Mouse (Mus musculus): Measurements from ENCODE around the gene Cd200r1. TPM values are rescaled to one million over a fixed set of nuclear protein-coding genes. Genes with fewer than 3 reads are reported as not detected.
"Not testable (repeated sequence)": the region's sequence is repeated elsewhere in the genome, so short reads cannot be mapped to it uniquely, and the experiment has no call there.

Gene Cd200r1
- total RNA-seq, 2 experiments from 2014 or later: 0.67 to 0.84 TPM

DNA sequence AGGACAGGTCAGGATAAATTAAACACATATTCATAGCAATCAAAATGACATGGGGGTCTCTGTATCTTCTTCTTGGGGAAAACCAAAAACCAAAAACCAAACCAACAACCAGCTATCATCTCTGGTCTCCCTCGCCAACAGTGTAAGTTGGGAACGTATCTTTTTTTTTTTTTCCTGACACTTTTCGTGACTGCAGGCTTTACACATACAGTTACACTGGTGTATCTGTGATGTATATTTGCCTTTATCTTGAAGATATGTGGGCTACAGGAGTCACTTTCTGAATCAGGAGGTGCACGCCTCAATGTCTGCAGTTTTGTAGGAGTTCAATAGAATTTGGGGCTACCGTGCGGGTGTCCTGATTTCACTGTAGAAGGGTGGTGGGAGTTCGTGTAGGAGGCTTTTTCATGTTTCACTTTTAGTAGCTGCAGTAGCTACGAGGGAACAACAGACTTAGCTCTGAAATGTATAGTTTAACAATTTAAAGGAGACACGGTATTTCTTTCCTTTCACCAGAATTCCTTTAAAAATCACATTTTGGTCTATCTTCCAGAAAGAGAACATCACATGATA, 870 bp downstream of the Cd200r1 start:
- no peak for DNase-seq

GRCm38 (mm10) chr16:44767506-44767905, 2.0 kb downstream of the Cd200r1 start:
- DNase-seq: no peak

GRCm38 (mm10) chr16:44767967-44768366, 2.4 kb downstream of the Cd200r1 start:
- no peak for DNase-seq

DNA sequence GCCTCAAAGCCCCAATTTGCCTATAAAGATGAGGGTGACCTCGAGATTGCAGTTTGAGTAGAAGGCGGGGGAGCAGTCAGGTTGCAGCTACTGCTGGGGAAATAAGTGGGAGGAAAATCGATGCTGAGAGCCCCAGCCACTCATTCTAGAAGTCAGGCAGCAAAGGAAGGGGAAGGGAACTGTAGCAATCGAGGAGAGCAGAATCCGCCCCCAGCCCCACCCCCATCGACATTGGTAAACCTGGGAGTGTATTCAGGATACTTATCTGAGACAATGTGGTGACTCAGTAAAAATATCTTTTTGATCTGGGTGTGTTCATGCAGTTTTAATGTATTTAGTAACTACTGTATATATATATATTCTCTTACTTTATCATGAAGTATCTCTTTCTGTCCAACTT, 7.0 kb downstream of the Cd200r1 start:
- no peak for DNase-seq

DNA sequence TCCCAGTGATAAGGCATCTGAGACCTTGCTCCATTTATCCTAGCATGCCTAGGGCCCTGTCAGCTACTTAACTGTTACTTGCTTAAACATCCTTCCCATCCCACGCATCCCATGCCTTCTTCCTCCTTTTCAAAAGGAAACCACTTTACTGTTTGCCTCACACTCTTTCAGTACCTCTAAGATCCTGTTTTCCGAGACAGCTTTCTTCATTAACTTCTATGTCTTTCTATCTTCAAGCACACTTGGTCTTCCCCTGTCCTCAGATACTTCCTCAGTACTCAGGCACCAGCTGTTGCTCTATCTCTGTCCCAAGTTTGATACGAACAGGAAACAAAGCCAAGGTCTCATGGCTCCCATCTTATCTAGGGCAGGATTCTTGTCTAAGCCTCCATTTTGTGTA, 8.1 kb downstream of the Cd200r1 start:
- no peak for DNase-seq

DNA sequence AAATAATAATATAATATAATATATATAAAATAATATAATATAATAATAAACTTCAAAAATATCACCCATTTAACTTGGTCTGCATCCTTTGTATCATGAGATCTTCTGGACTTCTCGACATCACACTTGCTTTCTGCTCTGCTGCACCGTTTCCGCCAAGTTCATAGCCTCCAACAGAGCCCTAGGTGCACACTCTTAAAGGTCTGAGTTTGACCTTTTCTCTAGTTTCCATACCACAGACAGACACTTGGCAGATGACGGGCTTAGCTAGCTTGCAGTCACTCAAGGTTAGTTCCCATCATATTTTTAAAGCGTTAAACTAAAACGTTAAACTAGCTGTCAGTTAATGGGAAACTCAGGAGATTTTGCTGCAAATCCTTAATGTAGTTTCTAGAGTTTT, 8.7 kb downstream of the Cd200r1 start:
- DNase-seq: no peak

- DNase-seq: no peak
Measured at GRCm38 (mm10) chr16:44778538-44779147, 13.1 kb downstream of the Cd200r1 start.

DNA sequence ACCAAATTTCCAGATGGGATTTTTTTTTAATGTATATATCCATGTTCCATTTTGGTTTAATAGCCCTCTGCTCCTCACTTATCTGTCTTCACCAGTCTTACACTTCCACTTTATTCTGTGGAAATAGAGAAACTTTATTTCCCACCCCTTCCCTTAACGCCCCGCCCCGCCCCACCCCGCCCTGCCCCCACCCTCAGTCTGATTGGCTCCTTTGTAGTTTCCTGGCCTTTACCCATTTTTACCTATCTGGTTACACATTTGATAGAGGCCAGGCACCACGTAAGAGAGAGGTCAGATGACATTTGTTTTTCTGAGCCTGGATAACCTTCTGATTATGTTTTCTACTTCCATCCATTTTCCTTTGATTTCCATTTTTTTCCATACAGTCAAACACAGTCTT, 14.0 kb downstream of the Cd200r1 start:
- no peak for DNase-seq

DNA sequence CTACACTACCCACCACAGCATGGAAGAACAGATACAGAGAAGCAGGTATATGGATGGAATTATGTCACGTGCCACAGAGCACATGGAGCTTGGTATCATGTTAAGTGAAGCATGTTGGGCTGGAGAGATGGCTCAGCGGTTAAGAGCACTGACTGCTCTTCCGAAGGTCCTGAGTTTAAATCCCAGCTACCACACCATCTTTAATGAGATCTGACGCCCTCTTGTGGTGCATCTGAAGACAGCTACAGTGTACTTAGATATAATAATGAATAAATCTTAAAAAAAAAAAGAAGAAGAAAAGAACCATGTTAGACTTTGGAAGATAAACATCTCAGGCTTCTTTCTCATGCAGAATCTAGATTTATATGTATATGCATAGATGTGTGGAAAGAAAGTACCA, 15.2 kb downstream of the Cd200r1 start:
- DNase-seq: no peak

- DNase-seq: no peak
Measured at GRCm38 (mm10) chr16:44786934-44787333, 21.4 kb downstream of the Cd200r1 start.

DNA sequence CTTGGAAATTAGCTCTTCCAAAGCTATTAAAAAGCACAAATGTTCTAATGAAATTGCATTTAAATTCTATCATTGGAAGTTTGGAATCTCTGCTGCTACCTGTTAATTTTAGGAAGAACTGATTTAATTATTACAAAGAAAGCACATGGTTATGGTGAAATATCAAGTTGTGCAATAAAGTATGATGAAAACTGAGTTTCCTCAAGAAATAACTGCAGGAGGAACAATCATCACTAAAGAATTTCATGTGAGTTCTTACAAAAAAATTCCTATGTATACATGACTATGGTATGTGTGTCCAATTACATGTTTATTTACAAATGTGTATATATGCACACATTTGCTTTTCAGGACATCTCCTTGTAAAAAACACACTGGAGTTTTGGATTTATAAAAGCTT, 28.9 kb downstream of the Cd200r1 start:
- DNase-seq: no peak

DNA sequence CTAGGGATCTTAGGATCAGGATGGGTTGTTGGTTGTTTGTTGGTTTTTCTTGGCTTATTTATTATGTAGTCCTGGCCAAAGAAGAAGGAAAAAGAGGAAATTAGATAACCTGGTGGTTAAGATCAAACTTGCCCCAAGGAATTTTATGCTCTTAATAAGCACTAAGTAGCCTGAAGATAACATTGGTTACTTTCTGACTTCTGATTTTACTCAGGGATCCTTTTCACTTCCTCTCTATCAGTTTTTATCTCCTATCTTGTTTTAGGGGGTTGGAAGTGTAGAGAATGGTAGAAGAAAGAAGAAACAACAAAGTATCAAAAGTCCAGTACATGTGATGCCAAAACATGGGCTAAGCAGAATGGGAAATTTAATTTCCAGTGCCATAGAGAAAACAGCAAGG, 40.4 kb downstream of the Cd200r1 start:
- no peak for DNase-seq

GRCm38 (mm10) chr16:44810223-44810622, 44.7 kb downstream of the Cd200r1 start:
- DNase-seq: not testable (repeated sequence)

DNA sequence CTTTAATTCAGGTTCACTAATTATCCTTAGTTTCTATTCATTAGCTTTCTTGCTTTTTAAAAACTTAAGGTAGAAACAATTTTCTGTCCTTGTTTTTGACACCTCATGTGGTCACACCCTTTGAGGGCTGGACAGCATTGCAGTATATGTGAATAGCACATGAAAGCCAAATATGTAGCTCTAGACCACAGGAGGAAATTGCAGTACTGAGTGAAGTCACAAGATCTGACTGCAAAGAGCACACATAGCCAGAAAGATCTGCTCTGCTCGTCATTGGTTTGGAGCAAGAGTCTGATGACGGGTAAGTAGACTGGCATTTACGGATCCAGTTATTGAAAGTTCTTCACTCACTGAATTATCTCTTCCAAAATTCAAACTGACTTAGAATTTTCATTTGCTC, 46.0 kb downstream of the Cd200r1 start, which contains the start of gene Cd200r4:
Gene Cd200r4 (plus strand): TSS at position 190 of the 400 bp plus-strand sequence.
- DNase-seq: no peak

GRCm38 (mm10) chr16:44812468-44813065, 47.0 kb downstream of the Cd200r1 start:
- DNase-seq: no peak

GRCm38 (mm10) chr16:44818010-44818409, 52.5 kb downstream of the Cd200r1 start:
- no peak for DNase-seq

DNA sequence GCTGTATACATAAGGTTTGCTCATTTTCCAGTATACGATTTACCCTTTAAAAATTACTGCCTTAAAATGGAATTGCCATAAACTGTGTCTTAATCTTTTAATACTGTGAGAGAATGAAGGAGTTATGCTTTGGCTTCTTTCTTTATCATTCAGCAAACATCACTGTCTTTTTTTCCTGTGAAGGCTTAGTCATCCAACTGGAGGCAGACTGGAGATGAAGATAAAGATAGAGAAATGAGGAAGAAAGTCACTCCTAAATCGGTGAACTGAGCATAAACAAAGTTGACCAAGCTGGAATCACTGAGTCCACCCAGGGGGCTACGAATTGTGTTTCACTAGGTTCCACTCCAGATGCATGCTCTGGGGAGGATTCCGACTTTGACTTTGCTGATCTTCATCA, 55.0 kb downstream of the Cd200r1 start:
- DNase-seq: no peak

DNA sequence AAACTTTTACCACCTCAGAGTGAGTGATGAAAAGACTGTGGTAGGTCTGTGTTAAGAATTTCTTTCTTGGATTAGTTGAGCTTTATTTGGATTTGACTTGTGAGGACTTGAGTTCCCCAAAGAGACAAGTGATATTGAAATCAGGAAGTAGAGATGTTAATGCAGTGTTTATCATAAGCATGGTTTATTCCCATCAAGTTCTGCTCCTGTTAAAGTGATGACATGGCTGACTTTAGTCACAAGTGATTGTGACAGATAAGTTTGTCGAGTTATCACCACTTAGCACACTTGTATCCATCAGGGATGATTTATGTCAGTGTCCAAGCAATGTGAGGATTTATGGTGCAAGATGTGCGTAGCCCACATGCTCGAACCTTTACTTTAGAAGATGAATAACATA, 66.8 kb downstream of the Cd200r1 start:
- no peak for DNase-seq

- DNase-seq: peak; percentile 2
Measured at GRCm38 (mm10) chr16:44833189-44833588, 67.7 kb downstream of the Cd200r1 start.

Other genes starting within 250 kb of the Cd200r1 start
- 10 to 100 TPM; 33.5 to 35.9 TPM for gene Boc, start 206.8 kb upstream of the Cd200r1 start, total RNA-seq (2021)
- gene Nepro, start 41.4 kb upstream of the Cd200r1 start, total RNA-seq (2021): 1 to 10 TPM; 9.1 to 9.3 TPM
- 10 to 100 TPM; 16.7 to 21.6 TPM for gene Gtpbp8, start 19.4 kb upstream of the Cd200r1 start, total RNA-seq (2021)
- under 1 TPM in 1 of 2 experiments, not detected in 1; 0.18 TPM for gene Cd200r4, start 46.0 kb downstream of the Cd200r1 start, total RNA-seq (2021)
- gene Cd200r2, start 101.4 kb downstream of the Cd200r1 start, total RNA-seq (2021): not detected
- gene Cd200r3, start 177.9 kb downstream of the Cd200r1 start, total RNA-seq (2021): under 1 TPM; 0.15 to 0.21 TPM

Measured in adrenal gland, postnatal 10 days (tissue).